Mouse (Mus musculus) kidney, adult 8-10 months (tissue): ENCODE measurements at regions not wholly inside any gene's neighbourhood (a gene's known extent, or its start where the extent isn't known, plus 50 kb on each side); places are given as distances from the start of the nearest gene placed in this dataset.
A peak's percentile ranks its signal among the peaks of the same experiment; 100 is the strongest.

Experiments
- DNase-seq, 2 experiments: peaks; one replicate each; pipeline ENCODE4 v3.0.0; 2022

- no peak for DNase-seq
Observed at GRCm38 (mm10) chr5:77477794-77478193, 70.0 kb upstream of the Igfbp7 start.

DNA sequence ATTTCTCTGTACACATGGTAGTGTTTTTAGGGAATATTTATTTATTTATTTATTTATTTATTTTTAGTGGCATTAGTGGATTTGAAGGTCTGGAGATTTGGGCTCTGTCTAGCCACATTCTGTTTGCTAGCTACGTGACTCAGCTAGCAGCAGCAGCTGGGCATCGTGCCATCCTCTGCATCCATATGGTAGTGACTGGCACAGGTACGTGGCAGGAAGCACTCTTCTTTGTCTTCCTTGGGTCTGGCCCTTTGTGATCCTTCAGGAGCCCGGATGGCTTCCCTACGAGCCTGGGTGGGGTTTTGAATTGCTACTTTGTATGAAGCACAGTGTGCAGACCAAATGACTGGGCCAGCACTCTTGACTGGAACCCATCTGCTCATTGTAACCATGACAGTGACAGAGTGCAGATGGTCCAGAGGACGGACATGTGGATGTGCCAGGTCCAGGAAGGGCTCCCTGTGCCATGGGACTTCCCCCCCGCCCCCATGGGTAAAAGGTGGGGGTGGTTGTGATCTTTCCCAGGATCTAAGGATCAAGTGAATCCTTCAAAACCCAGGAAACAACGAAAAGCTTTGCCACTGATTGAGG, 66.2 kb upstream of the Igfbp7 start:
- DNase-seq, result no peak

- peak in 1 of 2 experiments; percentile 17 for DNase-seq
Observed at GRCm38 (mm10) chr5:77469236-77469766, 61.5 kb upstream of the Igfbp7 start.

GRCm38 (mm10) chr5:77468467-77468866, 60.6 kb upstream of the Igfbp7 start:
- peak; percentile 64 to 88 for DNase-seq

- peak; percentile 61 to 82 for DNase-seq
Observed at GRCm38 (mm10) chr5:77464851-77465548, 57.2 kb upstream of the Igfbp7 start.

GRCm38 (mm10) chr5:77459896-77460717, 52.3 kb upstream of the Igfbp7 start:
- DNase-seq, result peak; percentile 87 to 96
